Mouse (Mus musculus) megakaryocyte, embryonic 14.5 days (primary cell): ENCODE results near the gene Olfr325. TPM values are rescaled to one million over a fixed set of nuclear protein-coding genes. Genes with fewer than 3 reads are reported as not detected.

Experiments
- H3K27me3 ChIP-seq: replicated peaks from 2 replicates; pipeline ENCODE3; 2012; ENCODE audit warnings: inconsistent platforms
- H3K36me3 ChIP-seq: replicated peaks from 2 replicates; pipeline ENCODE3; 2012; ENCODE audit warnings: low read length, inconsistent platforms, mixed read lengths
- H3K4me1 ChIP-seq: 2 replicates; pipeline ENCODE4 v1.6.1; 2012; ENCODE audit warnings: inconsistent platforms
- H3K4me3 ChIP-seq: replicated peaks from 2 replicates; pipeline ENCODE3; 2012; ENCODE audit warnings: moderate library complexity, mild to moderate bottlenecking, inconsistent platforms
- H3K9me3 ChIP-seq: 2 replicates; pipeline ENCODE4 v1.6.1; 2012; ENCODE audit warnings: inconsistent platforms
- FLI1 ChIP-seq: IDR thresholded peaks from 2 replicates; pipeline ENCODE4 v1.6.1; 2012; ENCODE audit warnings: low read length, inconsistent platforms, mixed read lengths
- GATA1 ChIP-seq: IDR thresholded peaks from 3 replicates; pipeline ENCODE4 v1.6.1; 2012; ENCODE audit warnings: mixed read lengths, low read length, inconsistent platforms, borderline replicate concordance
- polyA plus RNA-seq: library from polyadenylated mRNA; stranded (reverse); fragments of >175 nt; gene quantifications from 2 replicates; pipeline ENCODE4 v1.2.3, GENCODE M21; 2012; ENCODE audit warnings: low replicate concordance; ENCODE audit not compliant: insufficient read depth

Gene Olfr325
- polyA plus RNA-seq, 1 experiment, result not detected

DNA sequence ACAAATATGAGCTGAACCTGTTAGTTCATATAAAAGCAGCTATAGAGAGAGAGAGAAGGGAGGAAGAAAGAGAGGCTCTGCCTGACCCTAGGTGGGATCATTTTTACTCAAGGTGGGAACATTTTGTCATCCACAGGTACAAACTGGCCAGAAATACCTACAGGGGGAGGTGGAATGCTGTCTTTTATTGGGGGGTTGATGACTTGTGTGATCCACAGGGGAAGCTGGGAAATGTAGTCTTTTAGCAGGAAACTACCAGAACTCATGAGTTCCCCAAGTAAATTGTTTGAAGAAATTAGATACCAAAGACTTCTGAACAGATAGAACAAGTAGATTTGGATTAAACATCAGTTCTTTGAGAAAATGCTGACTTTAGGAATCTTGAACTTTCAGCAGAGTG lies 24.5 kb downstream of the Olfr325 start:
- TF ChIP-seq FLI1 (no peak), GATA1 (no peak)
- no peaks in the 10 kb centered on the region for H3K9me3 ChIP-seq
- H3K4me3 ChIP-seq, result no peak overlapping the region
- H3K27me3 ChIP-seq, result peaks cover 7% of the 10 kb centered on the region
- H3K4me1 ChIP-seq, result peaks cover 35% of the 10 kb centered on the region
- H3K36me3 ChIP-seq, result no peaks in the 10 kb centered on the region

DNA sequence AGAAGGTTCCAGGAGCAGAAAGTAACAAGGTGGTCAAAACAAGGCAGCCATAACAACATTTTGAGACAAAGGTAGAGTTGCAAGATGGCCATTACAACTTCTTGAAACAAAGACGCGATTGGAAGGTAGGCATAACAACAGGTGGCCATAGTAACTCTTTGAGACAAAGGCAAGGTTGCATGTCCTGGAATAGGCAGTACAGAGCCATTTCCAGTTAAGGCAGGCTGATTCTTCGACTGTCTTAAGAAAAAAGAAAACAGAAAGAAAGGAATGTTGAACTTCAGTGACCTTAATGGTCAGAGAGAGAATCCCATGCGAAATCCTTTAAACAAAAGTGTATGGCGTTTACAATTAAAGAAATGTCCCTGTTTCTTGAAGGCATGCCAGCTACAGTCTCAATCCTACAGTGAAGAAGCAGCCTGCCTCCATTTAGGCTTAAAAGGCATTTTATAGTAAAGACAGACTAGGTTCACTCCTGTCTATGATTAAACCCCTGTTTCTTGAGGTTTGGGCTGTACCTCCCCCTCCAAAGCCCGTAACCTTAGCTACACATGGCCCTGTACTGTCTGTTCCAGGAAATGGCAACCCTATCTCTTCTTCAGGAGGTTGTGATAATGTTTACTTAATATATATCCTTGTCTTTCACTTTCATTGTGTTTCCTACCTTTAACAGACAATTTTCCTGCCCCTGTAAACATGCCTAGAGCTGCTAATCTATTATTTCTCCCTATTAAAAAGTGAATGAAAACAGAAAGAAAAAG lies 25.4 kb downstream of the Olfr325 start:
- TF ChIP-seq FLI1, result no peak
- TF ChIP-seq GATA1, result no peak
- peaks cover 36% of the 10 kb centered on the region for H3K4me1 ChIP-seq
- H3K4me3 ChIP-seq, result peak overlapping the region; percentile 46
- H3K27me3 ChIP-seq, result peaks cover 1% of the 10 kb centered on the region
- no peaks in the 10 kb centered on the region for H3K9me3 ChIP-seq
- H3K36me3 ChIP-seq, result no peaks in the 10 kb centered on the region

DNA sequence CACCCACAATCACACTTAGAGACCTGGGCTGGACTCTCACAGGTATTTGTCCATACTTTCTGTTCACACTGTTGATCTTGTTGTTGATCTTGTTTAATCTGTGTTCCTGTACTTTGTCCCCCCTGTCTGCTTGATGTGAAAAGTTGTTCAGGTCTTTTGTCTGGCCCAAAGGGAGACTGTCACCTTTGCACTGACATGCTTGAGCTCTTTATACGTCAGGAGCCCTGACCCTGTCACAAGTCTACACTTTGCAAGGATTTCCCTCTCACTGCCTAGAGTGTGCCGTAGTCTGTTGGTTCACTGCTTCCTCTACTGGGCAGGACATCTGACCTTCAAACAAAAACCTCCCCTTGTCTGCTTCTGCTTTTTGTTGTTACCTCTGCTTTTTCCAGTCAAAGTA lies 27.2 kb downstream of the Olfr325 start:
- Histone ChIP-seq H3K9me3 (no peaks in the 10 kb centered on the region), H3K4me1 (peaks cover 36% of the 10 kb centered on the region), H3K4me3 (no peak overlapping the region), H3K27me3 (no peaks in the 10 kb centered on the region), H3K36me3 (no peaks in the 10 kb centered on the region)
- TF ChIP-seq GATA1 (no peak), FLI1 (no peak)

DNA sequence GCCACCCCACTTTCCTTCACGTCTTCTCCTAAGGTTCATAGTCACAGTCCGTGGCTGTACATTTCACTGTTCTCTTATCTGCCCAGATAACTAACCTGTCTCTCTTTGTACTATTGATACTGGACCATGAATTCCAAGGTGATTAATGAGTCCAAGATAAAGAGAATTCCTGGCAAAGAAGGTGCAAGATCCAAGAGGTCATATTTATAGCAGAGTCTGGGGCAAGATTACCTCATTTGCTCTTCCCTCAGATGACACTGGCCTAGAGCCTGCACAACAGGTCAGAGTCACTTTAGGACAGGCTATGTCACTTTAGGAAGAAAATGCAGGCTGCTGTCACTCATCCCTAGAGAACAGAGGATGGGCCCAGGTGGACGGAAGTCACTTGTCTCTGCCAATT lies 27.7 kb downstream of the Olfr325 start:
- Histone ChIP-seq H3K4me1 (peaks cover 36% of the 10 kb centered on the region), H3K27me3 (no peaks in the 10 kb centered on the region), H3K9me3 (no peaks in the 10 kb centered on the region), H3K4me3 (no peak overlapping the region), H3K36me3 (no peaks in the 10 kb centered on the region)
- no peak for TF ChIP-seq GATA1
- TF ChIP-seq FLI1, result no peak

DNA sequence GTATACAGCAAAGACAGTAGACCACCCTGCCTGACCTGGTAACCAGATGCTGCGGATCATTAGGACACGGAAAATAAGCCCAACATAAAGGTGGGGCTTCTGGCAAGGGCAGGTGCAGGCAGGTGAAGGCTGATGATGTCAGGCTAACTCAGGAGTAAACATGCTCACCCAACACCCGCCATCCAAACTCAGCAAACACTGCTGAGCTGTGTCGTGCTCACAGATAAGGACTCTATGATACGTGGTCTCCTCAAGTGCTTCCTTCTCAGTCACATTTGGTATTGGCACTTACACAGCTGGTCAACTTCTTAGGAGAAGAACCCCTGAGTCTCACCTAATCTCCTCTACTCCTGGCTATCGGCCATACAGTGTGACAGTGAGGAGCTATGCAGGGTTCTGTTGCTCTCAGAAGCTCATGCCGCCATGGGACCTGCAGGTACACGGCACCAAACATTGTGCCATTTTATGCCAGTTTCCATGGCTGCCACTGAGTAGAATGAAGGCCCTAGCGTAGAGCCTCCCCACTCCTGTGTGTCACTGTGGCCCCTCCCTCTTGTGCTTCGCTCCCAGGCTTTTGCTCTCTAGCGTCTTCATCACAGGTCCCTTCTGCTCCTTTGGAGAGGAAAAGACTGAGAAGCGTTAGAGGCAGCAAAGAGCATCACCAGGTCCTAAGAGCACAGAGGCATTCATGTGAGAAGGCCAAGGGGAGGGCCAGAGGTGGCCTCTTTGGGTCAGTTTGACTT lies 28.8 kb downstream of the Olfr325 start:
- TF ChIP-seq FLI1, result no peak
- TF ChIP-seq GATA1, result no peak
- Histone ChIP-seq H3K4me1 (peaks cover 40% of the 10 kb centered on the region), H3K27me3 (peaks cover 5% of the 10 kb centered on the region), H3K9me3 (no peaks in the 10 kb centered on the region), H3K4me3 (no peak overlapping the region), H3K36me3 (no peaks in the 10 kb centered on the region)

GRCm38 (mm10) chr11:58607030-58607429 lies 29.5 kb downstream of the Olfr325 start:
- Histone ChIP-seq H3K36me3 (no peaks in the 10 kb centered on the region), H3K4me1 (peaks cover 37% of the 10 kb centered on the region), H3K27me3 (peaks cover 9% of the 10 kb centered on the region), H3K4me3 (peak overlapping the region; percentile 23), H3K9me3 (no peaks in the 10 kb centered on the region)
- TF ChIP-seq GATA1, result no peak
- TF ChIP-seq FLI1, result no peak

DNA sequence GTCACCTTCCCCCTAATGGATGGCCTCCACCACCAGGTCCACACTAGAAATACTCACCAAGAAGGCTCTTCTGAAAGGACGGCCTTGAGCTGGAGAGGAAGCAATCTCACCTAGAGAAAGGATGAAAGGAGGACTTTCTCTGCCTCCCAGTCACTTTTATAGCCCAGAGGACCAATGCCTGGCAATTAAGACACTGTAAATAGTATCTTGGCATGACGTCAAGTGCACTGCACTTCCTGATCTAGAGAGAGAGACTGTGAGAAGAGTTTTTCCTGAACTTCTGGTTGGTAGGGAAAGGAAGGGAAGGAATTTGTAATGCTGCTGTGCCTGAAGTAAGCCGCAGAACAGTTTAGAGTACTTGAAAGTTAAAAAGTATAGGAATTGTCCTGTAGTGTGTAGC lies 35.8 kb downstream of the Olfr325 start:
- Histone ChIP-seq H3K27me3 (peaks cover 12% of the 10 kb centered on the region), H3K4me3 (no peak overlapping the region), H3K36me3 (no peaks in the 10 kb centered on the region), H3K4me1 (peaks cover 42% of the 10 kb centered on the region), H3K9me3 (no peaks in the 10 kb centered on the region)
- no peak for TF ChIP-seq FLI1
- no peak for TF ChIP-seq GATA1

- no peaks in the 10 kb centered on the region for H3K9me3 ChIP-seq
- TF ChIP-seq FLI1, result no peak
- TF ChIP-seq GATA1, result no peak
- H3K27me3 ChIP-seq, result peaks cover 12% of the 10 kb centered on the region
- no peak overlapping the region for H3K4me3 ChIP-seq
- no peaks in the 10 kb centered on the region for H3K36me3 ChIP-seq
- H3K4me1 ChIP-seq, result peaks cover 47% of the 10 kb centered on the region
Observed at GRCm38 (mm10) chr11:58614526-58614925, 37.0 kb downstream of the Olfr325 start.

- Histone ChIP-seq H3K36me3 (no peaks in the 10 kb centered on the region), H3K27me3 (peaks cover 15% of the 10 kb centered on the region), H3K4me1 (peaks cover 45% of the 10 kb centered on the region), H3K4me3 (no peak within 1 kb of the TSS), H3K9me3 (no peaks in the 10 kb centered on the region)
- TF ChIP-seq GATA1 (no peak), FLI1 (no peak)
Observed at GRCm38 (mm10) chr11:58615975-58616374, 38.4 kb downstream of the Olfr325 start, which contains the start of gene 2210407C18Rik. Gene 2210407C18Rik, minus strand, starts transcription at chr11:58616075.

DNA sequence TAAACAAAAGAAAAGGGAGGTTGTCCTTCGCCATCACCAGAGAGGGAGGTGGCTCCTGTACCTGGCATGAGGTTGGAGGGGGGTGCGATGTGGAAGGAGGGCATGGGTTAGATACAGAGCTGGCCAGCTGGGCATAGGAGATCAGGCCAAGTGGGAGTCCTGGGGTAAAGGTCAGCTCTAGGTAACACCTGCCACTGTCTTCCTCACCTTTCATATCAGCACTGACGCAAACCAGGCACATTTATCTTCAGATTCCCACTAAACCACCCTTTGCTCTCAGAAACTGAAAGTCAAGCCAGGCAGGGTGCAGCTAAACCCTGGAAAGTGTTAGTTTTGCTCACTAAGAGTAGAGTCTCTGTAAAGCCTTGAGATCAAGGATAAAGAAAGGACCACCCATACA lies 40.8 kb downstream of the Olfr325 start:
- no peaks in the 10 kb centered on the region for H3K9me3 ChIP-seq
- peaks cover 12% of the 10 kb centered on the region for H3K27me3 ChIP-seq
- H3K4me1 ChIP-seq, result peaks cover 41% of the 10 kb centered on the region
- no peak overlapping the region for H3K4me3 ChIP-seq
- TF ChIP-seq GATA1, result no peak
- TF ChIP-seq FLI1, result no peak
- H3K36me3 ChIP-seq, result no peaks in the 10 kb centered on the region
